ENCODE assay signal across 8 mouse cellular contexts in the genomic region with DNA sequence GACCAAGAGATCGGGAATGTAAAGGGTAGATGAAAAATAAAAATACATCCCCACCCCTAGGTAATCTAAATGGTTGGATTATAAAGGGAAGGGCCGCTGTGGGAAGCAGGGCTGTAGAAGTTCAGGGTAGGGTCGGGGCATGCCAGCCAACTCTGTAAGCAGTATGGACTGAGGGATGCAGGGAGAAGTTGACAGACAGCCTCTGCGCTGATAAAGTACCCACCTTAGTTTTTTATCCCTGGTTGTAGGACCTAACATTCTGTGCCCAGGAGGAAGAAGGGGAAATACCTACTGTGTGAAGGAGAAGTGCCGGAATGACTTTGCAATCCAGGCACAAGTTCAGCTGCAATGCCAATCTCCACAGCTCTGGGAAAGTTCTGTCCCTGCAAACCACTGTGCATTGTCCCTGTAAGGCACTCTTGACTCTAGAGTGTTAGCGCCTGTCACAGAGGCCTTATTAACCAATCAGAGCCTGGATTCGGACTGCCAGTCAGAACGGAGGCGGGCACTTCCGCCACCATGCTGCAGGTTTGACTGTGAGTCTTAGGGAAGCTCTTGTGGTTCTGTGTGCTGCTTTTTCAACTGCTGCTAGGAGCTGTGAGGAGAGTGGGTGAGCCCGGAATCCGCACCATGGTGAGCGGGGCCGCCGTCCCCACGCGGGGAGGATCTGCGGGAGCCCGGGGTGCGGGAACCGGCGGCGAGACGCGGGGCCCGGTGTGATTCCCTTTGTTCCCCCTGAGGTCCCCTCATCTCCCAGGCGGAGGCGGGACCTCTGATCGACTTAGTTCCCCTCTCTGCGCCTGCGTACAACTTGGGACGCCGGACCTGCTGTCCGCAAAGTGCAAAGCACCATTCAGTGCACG. TPM values are rescaled to one million over a fixed set of nuclear protein-coding genes. Genes with fewer than 3 reads are reported as not detected.
DNase-seq lines count a peak whose midpoint lies in the region; ATAC-seq lines count a peak whose summit lies in the region.

Zfp873 (plus strand) TSS at position 527 of the 863 bp plus-strand sequence.

- H3K36me3 ChIP-seq in embryonic facial prominence, embryonic 14.5 days (ENCODE audit: control insufficient read depth, insufficient read depth, low read length) = peaks cover 22% of the 10 kb centered on the region
- no peaks in the 10 kb centered on the region for H3K36me3 ChIP-seq in kidney, embryonic 14.5 days (ENCODE audit: control insufficient read depth, insufficient read depth, low read length)
- H3K36me3 ChIP-seq in limb, embryonic 15.5 days = peaks cover 18% of the 10 kb centered on the region

- DNase-seq in 416B (ENCODE audit: low read depth) = peak; percentile 97
- peak; percentile 77 to 85 for DNase-seq in adrenal gland, postnatal 4 days (ENCODE audit: low spot score in 2 of 2)
- DNase-seq in embryonic facial prominence, embryonic 14.5 days (ENCODE audit: low spot score) = peak; percentile 97
- peak; percentile 93 to 94 for DNase-seq in heart, adult 9 months (ENCODE audit: low spot score in 2 of 2)
- DNase-seq in monocyte, adult 2 months (ENCODE audit: low read depth in 1 of 2, low spot score in 2 of 2) = peak; percentile 74 to 85
- peak; percentile 92 to 93 for DNase-seq in spleen, postnatal 36 days (ENCODE audit: low spot score in 2 of 2)

- ATAC-seq in embryonic facial prominence, embryonic 14.5 days (ENCODE audit: low read depth) = peak; percentile 100
- peak; percentile 99 for ATAC-seq in kidney, embryonic 14.5 days (ENCODE audit: low FRiP score, low TSS enrichment)
- ATAC-seq in limb, embryonic 15.5 days (ENCODE audit: insufficient number of reproducible peaks, low FRiP score, low TSS enrichment, low read depth) = peak; percentile 96

- no peaks in the 10 kb centered on the region for H3K4me1 ChIP-seq in embryonic facial prominence, embryonic 14.5 days (ENCODE audit: control insufficient read depth, insufficient read depth, low read length)
- H3K4me1 ChIP-seq in kidney, embryonic 14.5 days (ENCODE audit: control insufficient read depth, insufficient read depth, low read length) = no peaks in the 10 kb centered on the region
- peaks cover 6% of the 10 kb centered on the region; the same call in 1 of the 2 replicates for H3K4me1 ChIP-seq in limb, embryonic 15.5 days

- no peaks in the 10 kb centered on the region for H3K27me3 ChIP-seq in embryonic facial prominence, embryonic 14.5 days (replicated peaks; ENCODE audit: control insufficient read depth, insufficient read depth, low read length)
- H3K27me3 ChIP-seq in kidney, embryonic 14.5 days (ENCODE audit: control insufficient read depth, insufficient read depth, low read length) = no peaks in the 10 kb centered on the region
- no peaks in the 10 kb centered on the region for H3K27me3 ChIP-seq in limb, embryonic 15.5 days

- peak within 1 kb of the TSS; percentile 52 for H3K4me2 ChIP-seq in embryonic facial prominence, embryonic 14.5 days (ENCODE audit: low read depth, low read length)
- peak within 1 kb of the TSS; percentile 51 for H3K4me2 ChIP-seq in kidney, embryonic 14.5 days (replicated peaks; ENCODE audit: low read depth, low read length)
- H3K4me2 ChIP-seq in limb, embryonic 15.5 days = peak within 1 kb of the TSS; percentile 49

- 15% methylated on average over 21 of the region's 35 CpGs for WGBS in embryonic facial prominence, embryonic 14.5 days
- WGBS in kidney, embryonic 14.5 days = 12% methylated on average over 31 of the region's 35 CpGs
- 8% methylated on average over 35 of the region's 35 CpGs for WGBS in limb, embryonic 15.5 days

- H3K27ac ChIP-seq in embryonic facial prominence, embryonic 14.5 days (replicated peaks; ENCODE audit: low read depth, low read length) = peak within 1 kb of the TSS; percentile 92
- H3K27ac ChIP-seq in kidney, embryonic 14.5 days (ENCODE audit: low read depth, low read length) = peak within 1 kb of the TSS; percentile 93
- peak within 1 kb of the TSS; percentile 96 for H3K27ac ChIP-seq in limb, embryonic 15.5 days

- peaks cover 54% of the 10 kb centered on the region for H3K9me3 ChIP-seq in embryonic facial prominence, embryonic 14.5 days (ENCODE audit: control insufficient read depth, low read length)
- peaks cover 41% of the 10 kb centered on the region for H3K9me3 ChIP-seq in kidney, embryonic 14.5 days (ENCODE audit: control insufficient read depth, low read length)
- peaks cover 24% of the 10 kb centered on the region for H3K9me3 ChIP-seq in limb, embryonic 15.5 days

- H3K4me3 ChIP-seq in embryonic facial prominence, embryonic 14.5 days (ENCODE audit: low read depth, low read length) = peak within 1 kb of the TSS; percentile 60
- peak within 1 kb of the TSS; percentile 59 for H3K4me3 ChIP-seq in kidney, embryonic 14.5 days (ENCODE audit: low read length)
- H3K4me3 ChIP-seq in limb, embryonic 15.5 days = peak within 1 kb of the TSS; percentile 63

- H3K9ac ChIP-seq in embryonic facial prominence, embryonic 14.5 days (ENCODE audit: low read depth, low read length) = peak within 1 kb of the TSS; percentile 88
- peak within 1 kb of the TSS; percentile 78 for H3K9ac ChIP-seq in kidney, embryonic 14.5 days (ENCODE audit: low read depth, low read length)
- peak within 1 kb of the TSS; percentile 63 for H3K9ac ChIP-seq in limb, embryonic 15.5 days

RNA-seq across cellular contexts. Expression of gene Zfp873, which starts in this region (rescaled TPM):
- 10 to 100 TPM; 14.6 to 15.5 TPM for total RNA-seq in adrenal gland, postnatal 4 days (2021)
- 9.8 and 10.8 TPM in 2 replicates for polyA plus RNA-seq in embryonic facial prominence, embryonic 14.5 days (2014; fragmentation: Nextera tagmentation; extraction: Ambion mirVana)
- 16.9 and 17.4 TPM in 2 replicates for polyA plus RNA-seq in kidney, embryonic 14.5 days (2014; fragmentation: Nextera tagmentation; extraction: Ambion mirVana)
- polyA plus RNA-seq in limb, embryonic 15.5 days (2015; fragmentation: Nextera tagmentation; extraction: Ambion mirVana) = 13.4 and 13.7 TPM in 2 replicates

Comparison
In these comparisons a context has a peak if more than half of its experiments do, and no peak if none do; other contexts are left out.
1. Peak in every context shown above with its lines: DNase-seq, ATAC-seq, H3K4me3 ChIP-seq and H3K27ac ChIP-seq.